Mouse (Mus musculus): Measurements from ENCODE around the gene Fbxl2. TPM values are rescaled to one million over a fixed set of nuclear protein-coding genes. Genes with fewer than 3 reads are reported as not detected.

Fbxl2 gene
- polyA plus RNA-seq, 1 experiment from 2014 or later = 6.5 TPM

- H3K36me3 ChIP-seq (replicated peaks) = no peaks in the 10 kb centered on the region
- 81% methylated on average over 7 of the region's 7 CpGs for WGBS
- H3K27me3 ChIP-seq (ENCODE audit: poor library complexity, severe bottlenecking) = peaks cover 2% of the 10 kb centered on the region
- DNase-seq (ENCODE audit: extremely low spot score, low spot score) = no peak
- H3K4me3 ChIP-seq = no peak overlapping the region
- H3K4me1 ChIP-seq = peaks cover 5% of the 10 kb centered on the region; the same call in 1 of the 2 replicates
- H3K27ac ChIP-seq = no peak overlapping the region
- 0 out of 2 replicates have a peak, but pooled peaks cover 3% of the 10 kb centered on the region for H3K9me3 ChIP-seq
Observed at GRCm38 (mm10) chr9:114050106-114050505, 4.1 kb upstream of the Fbxl2 start.

GRCm38 (mm10) chr9:114046676-114047075, 685 bp upstream of the Fbxl2 start:
- DNase-seq (ENCODE audit: extremely low spot score, low spot score) = no peak
- 91% methylated on average over 7 of the region's 7 CpGs for WGBS

GRCm38 (mm10) chr9:114044446-114044845, 1.5 kb downstream of the Fbxl2 start:
- no peak for DNase-seq (ENCODE audit: extremely low spot score, low spot score)
- H3K9me3 ChIP-seq = 0 out of 2 replicates have a peak, but pooled peaks cover 3% of the 10 kb centered on the region
- H3K4me1 ChIP-seq = peaks cover 12% of the 10 kb centered on the region
- H3K4me3 ChIP-seq = no peak overlapping the region
- no peak overlapping the region for H3K27ac ChIP-seq
- H3K36me3 ChIP-seq (replicated peaks) = no peaks in the 10 kb centered on the region
- 52% methylated on average over 3 of the region's 3 CpGs for WGBS
- H3K27me3 ChIP-seq (ENCODE audit: poor library complexity, severe bottlenecking) = no peaks in the 10 kb centered on the region

More at GRCm38 (mm10) chr9:114046676-114047075, 685 bp upstream of the Fbxl2 start:
- Histone ChIP-seq H3K4me3 (no peak overlapping the region), H3K4me1 (peaks cover 15% of the 10 kb centered on the region), H3K36me3 (replicated peaks) (no peaks in the 10 kb centered on the region), H3K27me3 (ENCODE audit: poor library complexity, severe bottlenecking) (no peaks in the 10 kb centered on the region), H3K27ac (no peak overlapping the region), H3K9me3 (0 out of 2 replicates have a peak, but pooled peaks cover 3% of the 10 kb centered on the region)

- WGBS = 44% methylated on average over 6 of the region's 6 CpGs
- Histone ChIP-seq H3K4me3 (no peak overlapping the region), H3K36me3 (replicated peaks) (no peaks in the 10 kb centered on the region), H3K9me3 (no peaks in the 10 kb centered on the region), H3K4me1 (peaks cover 12% of the 10 kb centered on the region), H3K27ac (peak overlapping the region; percentile 62; the same call in 1 of the 2 replicates), H3K27me3 (ENCODE audit: poor library complexity, severe bottlenecking) (no peaks in the 10 kb centered on the region)
- no peak for DNase-seq (ENCODE audit: extremely low spot score, low spot score)
Observed at GRCm38 (mm10) chr9:114042490-114042889, 3.5 kb downstream of the Fbxl2 start.

- no peaks in the 10 kb centered on the region for H3K27me3 ChIP-seq (ENCODE audit: poor library complexity, severe bottlenecking)
- no peaks in the 10 kb centered on the region for H3K9me3 ChIP-seq
- H3K36me3 ChIP-seq (replicated peaks) = no peaks in the 10 kb centered on the region
- DNase-seq (ENCODE audit: extremely low spot score, low spot score) = no peak
- no peak overlapping the region for H3K27ac ChIP-seq
- no peak overlapping the region for H3K4me3 ChIP-seq
- H3K4me1 ChIP-seq = peaks cover 12% of the 10 kb centered on the region
- WGBS = 75% methylated on average over 4 of the region's 4 CpGs
Observed at GRCm38 (mm10) chr9:114040945-114041344, 5.0 kb downstream of the Fbxl2 start.

- peak overlapping the region; percentile 90 for H3K27ac ChIP-seq
- WGBS = 0% methylated on average over 52 of the region's 52 CpGs
Observed at GRCm38 (mm10) chr9:114026261-114026934, 19.6 kb downstream of the Fbxl2 start.

GRCm38 (mm10) chr9:114025846-114026245, 20.1 kb downstream of the Fbxl2 start:
- Histone ChIP-seq H3K36me3 (replicated peaks) (no peaks in the 10 kb centered on the region), H3K4me1 (peaks cover 26% of the 10 kb centered on the region), H3K4me3 (peak overlapping the region; percentile 85), H3K27ac (peak overlapping the region; percentile 90), H3K27me3 (ENCODE audit: poor library complexity, severe bottlenecking) (peaks cover 6% of the 10 kb centered on the region; the same call in 1 of the 2 replicates), H3K9me3 (no peaks in the 10 kb centered on the region)
- 18% methylated on average over 8 of the region's 8 CpGs for WGBS
- no peak for DNase-seq (ENCODE audit: extremely low spot score, low spot score)

More at GRCm38 (mm10) chr9:114026261-114026934, 19.6 kb downstream of the Fbxl2 start:
- H3K27me3 ChIP-seq (ENCODE audit: poor library complexity, severe bottlenecking) = peaks cover 6% of the 10 kb centered on the region; the same call in 1 of the 2 replicates
- no peaks in the 10 kb centered on the region for H3K36me3 ChIP-seq (replicated peaks)
- H3K9me3 ChIP-seq = no peaks in the 10 kb centered on the region
- H3K4me1 ChIP-seq = peaks cover 26% of the 10 kb centered on the region
- peak; percentile 93 for DNase-seq (ENCODE audit: extremely low spot score, low spot score)
- peak overlapping the region; percentile 85 for H3K4me3 ChIP-seq

- H3K36me3 ChIP-seq (replicated peaks) = no peaks in the 10 kb centered on the region
- H3K4me1 ChIP-seq = peaks cover 26% of the 10 kb centered on the region
- peak overlapping the region; percentile 85; the same call in 1 of the 2 replicates for H3K4me3 ChIP-seq
- no peaks in the 10 kb centered on the region for H3K9me3 ChIP-seq
- DNase-seq (ENCODE audit: extremely low spot score, low spot score) = no peak
- 71% methylated on average over 9 of the region's 9 CpGs for WGBS
- no peak overlapping the region for H3K27ac ChIP-seq
- H3K27me3 ChIP-seq (ENCODE audit: poor library complexity, severe bottlenecking) = peaks cover 6% of the 10 kb centered on the region; the same call in 1 of the 2 replicates
Observed at GRCm38 (mm10) chr9:114025182-114025581, 20.8 kb downstream of the Fbxl2 start.

- Histone ChIP-seq H3K27ac (no peak overlapping the region), H3K4me1 (peaks cover 26% of the 10 kb centered on the region), H3K4me3 (no peak overlapping the region), H3K27me3 (ENCODE audit: poor library complexity, severe bottlenecking) (peaks cover 6% of the 10 kb centered on the region; the same call in 1 of the 2 replicates), H3K36me3 (replicated peaks) (no peaks in the 10 kb centered on the region), H3K9me3 (no peaks in the 10 kb centered on the region; the same call in 1 of the 2 replicates)
- DNase-seq (ENCODE audit: extremely low spot score, low spot score) = no peak
- 66% methylated on average over 4 of the region's 4 CpGs for WGBS
Observed at GRCm38 (mm10) chr9:114022141-114022540, 23.9 kb downstream of the Fbxl2 start.

- no peaks in the 10 kb centered on the region for H3K27me3 ChIP-seq (ENCODE audit: poor library complexity, severe bottlenecking)
- DNase-seq (ENCODE audit: extremely low spot score, low spot score) = no peak
- no peak overlapping the region for H3K4me3 ChIP-seq
- H3K9me3 ChIP-seq = no peaks in the 10 kb centered on the region; the same call in 1 of the 2 replicates
- H3K36me3 ChIP-seq (replicated peaks) = no peaks in the 10 kb centered on the region
- 0 out of 2 replicates have a peak, but pooled peaks cover 5% of the 10 kb centered on the region for H3K4me1 ChIP-seq
- H3K27ac ChIP-seq = no peak overlapping the region
- WGBS = 94% methylated on average over 7 of the region's 7 CpGs
Observed at GRCm38 (mm10) chr9:114019012-114019762, 26.8 kb downstream of the Fbxl2 start.

- Histone ChIP-seq H3K4me1 (no peaks in the 10 kb centered on the region), H3K27ac (no peak overlapping the region), H3K9me3 (no peaks in the 10 kb centered on the region; the same call in 1 of the 2 replicates), H3K27me3 (ENCODE audit: poor library complexity, severe bottlenecking) (no peaks in the 10 kb centered on the region), H3K36me3 (replicated peaks) (peaks cover 10% of the 10 kb centered on the region), H3K4me3 (no peak overlapping the region)
- 92% methylated on average over 4 of the region's 4 CpGs for WGBS
- no peak for DNase-seq (ENCODE audit: extremely low spot score, low spot score)
Observed at GRCm38 (mm10) chr9:114016402-114016801, 29.6 kb downstream of the Fbxl2 start.

GRCm38 (mm10) chr9:114015724-114016123, 30.3 kb downstream of the Fbxl2 start:
- DNase-seq (ENCODE audit: extremely low spot score, low spot score) = no peak
- Histone ChIP-seq H3K4me1 (no peaks in the 10 kb centered on the region), H3K9me3 (no peaks in the 10 kb centered on the region; the same call in 1 of the 2 replicates), H3K27me3 (ENCODE audit: poor library complexity, severe bottlenecking) (no peaks in the 10 kb centered on the region), H3K36me3 (replicated peaks) (peaks cover 10% of the 10 kb centered on the region), H3K4me3 (no peak overlapping the region), H3K27ac (no peak overlapping the region)
- WGBS = 90% methylated on average over 4 of the region's 4 CpGs

All from forebrain, embryonic 10.5 days (tissue).